Mouse (Mus musculus) right cerebral cortex, postnatal 25 days (tissue): ENCODE results near the gene Gm20518.

ENCODE experiments used
- DNase-seq: peaks from one replicate; pipeline ENCODE4 v3.0.0; 2022

Gene Gm20518

DNA sequence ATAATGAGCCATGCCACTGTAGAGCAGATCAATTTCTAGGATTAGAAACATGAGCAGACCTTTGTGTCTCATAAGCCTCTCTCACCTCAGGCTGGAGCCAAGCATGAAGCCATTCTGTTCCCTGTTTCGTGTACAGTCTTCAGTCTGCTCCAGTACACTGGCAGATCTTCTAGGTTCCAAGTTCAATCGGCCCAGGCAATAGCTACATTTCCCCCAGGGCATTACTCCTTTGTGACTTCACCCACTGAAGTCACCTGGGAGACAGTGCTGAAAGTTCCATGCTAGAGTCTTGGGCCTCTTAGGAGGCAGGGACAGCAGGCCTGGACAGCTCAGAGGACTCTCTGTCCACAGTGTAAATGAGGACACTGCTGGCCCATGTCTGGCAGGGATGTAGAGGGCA, 2.5 kb upstream of the Gm20518 start, which contains the start of gene Tssk1:
Gene Tssk1, plus strand, starts transcription at position 301 of the 400 bp plus-strand sequence.
- DNase-seq = no peak

DNA sequence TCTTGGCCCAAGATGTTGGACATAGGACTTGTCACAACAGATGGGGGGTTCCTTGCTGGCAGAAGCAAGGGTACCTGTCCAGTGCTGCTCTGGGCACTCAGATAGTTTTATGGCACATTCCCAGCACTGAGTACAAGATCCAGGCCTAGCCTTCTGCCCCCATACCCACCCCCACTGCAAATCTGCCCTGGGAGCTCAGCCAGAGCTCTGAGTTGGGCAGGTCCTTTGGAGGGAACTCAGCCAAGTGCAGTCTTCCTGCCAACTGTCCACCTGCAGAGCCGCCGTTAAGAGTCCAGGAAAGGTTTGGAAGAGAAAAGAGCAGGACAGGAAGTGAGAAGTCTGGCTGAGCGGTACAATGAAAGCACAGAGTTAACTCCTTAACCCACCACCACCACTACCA, 1.1 kb upstream of the Gm20518 start:
- no peak for DNase-seq

DNA sequence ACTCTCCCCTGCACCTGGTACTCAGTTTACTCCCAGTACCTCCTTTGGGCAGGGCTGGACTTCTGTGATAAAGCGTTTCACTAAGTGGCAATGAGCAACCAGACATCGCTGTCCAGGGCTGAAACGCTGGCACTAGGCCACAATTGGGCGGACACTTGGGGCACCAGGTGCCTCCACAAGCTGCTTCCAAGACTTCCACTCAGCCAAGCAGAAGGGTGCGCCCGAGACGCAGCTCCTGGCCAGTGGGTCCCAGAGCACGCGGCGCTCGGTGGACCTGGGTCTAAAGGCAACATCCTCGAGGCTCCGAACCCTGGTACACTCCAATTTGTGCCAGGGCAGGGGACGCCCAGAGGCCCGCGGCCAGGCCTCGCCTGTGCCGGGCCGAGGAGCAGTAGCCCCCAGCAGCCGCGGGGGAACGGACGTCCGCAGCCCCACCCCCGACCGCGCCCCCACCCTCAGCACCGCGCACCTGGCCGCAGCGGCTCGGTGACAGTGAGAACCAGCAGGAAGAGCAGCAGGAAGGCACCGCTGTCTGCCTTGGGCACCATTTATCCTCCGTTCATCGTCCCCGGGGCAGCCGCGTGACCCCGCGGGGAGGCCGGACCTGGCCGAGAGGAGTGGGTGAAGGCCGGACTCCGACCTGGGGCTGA, 429 bp downstream of the Gm20518 start:
- peak; percentile 55 for DNase-seq

DNA sequence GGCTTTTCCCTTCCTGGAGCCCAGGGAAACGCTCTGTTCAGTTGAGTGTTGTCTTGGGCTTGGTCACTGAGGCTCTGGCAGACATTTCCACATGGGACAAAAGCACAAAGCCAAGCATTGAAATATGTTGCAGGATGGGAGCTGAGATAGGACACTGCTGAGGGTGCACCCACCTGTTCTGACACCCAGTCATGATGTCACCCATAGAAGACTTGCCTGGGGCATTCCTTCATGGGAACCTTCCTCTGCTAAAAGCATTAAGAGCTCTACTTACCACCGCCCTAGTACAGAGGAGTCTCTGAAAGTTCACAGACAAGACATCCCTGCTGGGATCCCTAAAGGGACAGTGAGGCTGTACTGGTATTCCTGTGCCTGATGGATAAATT, 1.1 kb downstream of the Gm20518 start:
- no peak for DNase-seq

DNA sequence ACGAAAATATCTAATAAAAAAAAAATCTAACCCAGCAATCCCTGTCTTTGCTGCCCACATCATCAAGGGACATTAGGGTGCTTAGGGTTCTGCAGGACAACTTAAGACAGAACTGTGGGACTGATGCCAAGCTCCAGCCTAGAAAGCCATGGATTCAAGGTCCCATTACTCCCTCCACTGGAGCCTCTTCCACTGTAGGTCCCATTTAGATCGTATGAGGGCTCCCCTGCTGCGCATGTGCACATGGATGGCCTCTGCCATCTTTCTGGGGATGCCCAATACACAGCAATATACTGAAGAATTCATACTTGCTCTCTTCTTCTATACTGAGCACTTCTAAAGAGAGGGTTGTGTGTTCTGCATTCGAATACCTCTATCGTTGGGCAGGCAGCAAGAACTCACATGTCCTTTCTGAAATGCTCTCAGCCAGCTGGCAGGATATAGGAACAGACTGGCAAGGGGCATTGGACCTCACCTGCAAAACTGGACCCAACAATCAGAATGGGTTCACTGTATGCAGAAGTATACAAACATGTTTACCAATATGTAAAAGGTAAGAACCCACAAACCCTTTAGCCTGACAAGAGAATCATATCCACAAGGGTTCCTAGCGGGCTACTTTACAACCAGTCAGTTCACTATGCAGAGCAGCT, 1.7 kb downstream of the Gm20518 start:
- DNase-seq = no peak

DNA sequence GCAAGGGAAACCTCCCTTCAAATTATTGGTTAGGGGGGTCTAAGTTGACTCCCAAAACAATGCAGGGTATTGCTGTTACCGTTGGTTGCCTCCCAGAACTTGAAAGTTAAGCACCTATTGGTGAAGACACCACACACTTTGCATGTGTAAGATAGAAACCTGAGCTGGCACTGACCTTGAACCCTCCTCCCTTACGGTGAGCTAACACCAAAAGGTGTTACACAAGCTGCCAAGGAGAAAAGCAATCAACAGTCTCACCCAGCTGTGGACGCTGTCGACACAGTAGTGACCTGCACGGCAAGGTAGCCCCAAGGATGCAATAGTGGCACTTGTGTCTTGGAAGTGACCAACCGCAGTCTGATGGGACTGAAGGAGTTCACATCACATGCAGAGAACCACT, 7.4 kb downstream of the Gm20518 start:
- DNase-seq = no peak

DNA sequence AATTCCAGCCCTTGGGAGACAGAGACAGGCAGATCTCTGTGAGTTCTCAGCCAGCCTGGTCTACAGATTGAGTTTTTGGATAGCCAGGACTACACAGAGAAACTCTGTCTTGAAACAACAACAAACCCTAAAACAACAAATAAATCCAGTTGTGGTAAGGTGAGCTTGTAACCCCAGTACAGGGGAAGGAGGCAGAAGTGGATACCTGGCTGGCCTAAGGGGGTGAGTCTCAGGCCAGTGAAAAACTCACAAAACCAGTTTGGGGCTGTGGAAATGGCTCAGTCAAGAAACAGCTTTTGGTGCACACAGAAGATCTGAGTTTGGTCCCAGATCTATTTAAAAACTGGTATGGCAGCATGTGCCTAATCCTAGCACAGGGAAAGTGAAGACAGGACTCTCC, 9.3 kb downstream of the Gm20518 start:
- no peak for DNase-seq

DNA sequence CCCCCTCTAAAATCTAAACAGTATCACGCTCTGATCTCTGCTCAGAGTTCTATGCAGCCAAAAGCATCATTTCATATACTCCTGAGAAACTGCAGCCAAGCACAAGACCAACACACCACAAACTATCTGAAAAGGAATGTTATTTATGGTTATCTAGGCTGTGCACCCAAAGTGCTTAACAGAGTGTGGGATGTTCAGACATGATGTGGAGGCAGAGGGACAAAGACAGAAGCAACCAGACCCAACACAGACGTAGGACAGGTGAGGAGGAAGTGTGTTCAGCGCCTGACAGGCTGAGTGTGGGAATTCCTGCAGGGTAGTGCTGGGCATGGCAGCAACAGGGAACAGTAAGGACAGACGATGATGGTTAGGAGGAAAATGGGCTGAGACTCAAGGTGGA, 11.9 kb downstream of the Gm20518 start:
- no peak for DNase-seq

DNA sequence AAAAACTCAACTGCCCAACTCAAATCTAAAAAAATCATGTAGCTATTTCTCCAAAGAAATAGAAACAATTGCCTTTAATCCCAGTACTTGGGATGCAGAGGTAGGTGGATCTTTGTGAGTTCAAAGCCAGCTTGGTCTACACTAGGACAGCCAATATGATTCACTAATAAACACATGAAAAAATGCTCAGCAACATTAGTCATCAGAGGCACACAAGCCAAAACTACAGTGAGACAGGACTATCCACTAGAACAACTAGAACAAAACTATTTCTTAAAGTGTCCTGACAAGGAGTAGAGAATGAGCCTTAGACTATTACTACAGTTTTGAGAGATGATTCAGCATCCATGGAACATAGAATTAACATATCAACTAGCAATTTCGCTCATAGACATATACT, 15.4 kb downstream of the Gm20518 start:
- no peak for DNase-seq

DNA sequence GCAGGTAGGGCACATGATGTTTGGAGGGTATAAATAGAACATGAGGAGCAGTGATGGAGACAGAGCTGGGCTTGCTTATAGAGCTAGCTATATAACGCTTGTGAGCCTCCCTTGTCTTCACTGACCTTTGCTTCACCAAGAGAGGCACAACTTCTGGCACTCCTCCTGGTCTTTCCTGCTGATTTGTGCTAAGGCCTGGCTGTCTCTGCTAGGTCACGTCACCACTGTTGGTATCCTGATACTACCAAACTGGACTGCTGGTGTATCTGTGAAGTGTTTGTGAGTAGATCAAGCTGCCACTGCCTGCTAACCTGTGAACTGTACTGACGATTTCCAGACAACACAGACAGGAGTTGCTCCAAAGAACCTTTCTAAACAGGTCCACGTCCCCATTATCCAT, 16.3 kb downstream of the Gm20518 start:
- DNase-seq = no peak

DNA sequence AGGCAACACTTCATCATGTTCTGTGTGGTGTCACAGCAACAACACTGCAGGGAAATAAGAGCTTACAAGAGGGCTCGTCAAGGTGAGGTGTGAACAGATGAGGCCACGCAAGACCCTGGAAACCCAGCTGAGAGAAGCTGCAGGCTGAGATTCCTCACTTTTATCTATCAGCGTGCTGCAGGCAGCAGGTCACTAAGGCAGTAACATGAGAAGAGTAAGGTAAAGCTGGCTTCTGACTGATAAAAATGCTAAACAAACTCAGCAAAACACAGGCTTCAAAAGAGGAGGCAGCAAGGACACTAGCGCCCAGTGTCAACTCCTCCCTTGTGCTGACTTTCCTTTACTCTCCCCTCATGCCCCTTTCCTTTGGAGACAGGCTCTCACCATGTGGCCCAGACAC, 18.5 kb downstream of the Gm20518 start:
- no peak for DNase-seq

DNA sequence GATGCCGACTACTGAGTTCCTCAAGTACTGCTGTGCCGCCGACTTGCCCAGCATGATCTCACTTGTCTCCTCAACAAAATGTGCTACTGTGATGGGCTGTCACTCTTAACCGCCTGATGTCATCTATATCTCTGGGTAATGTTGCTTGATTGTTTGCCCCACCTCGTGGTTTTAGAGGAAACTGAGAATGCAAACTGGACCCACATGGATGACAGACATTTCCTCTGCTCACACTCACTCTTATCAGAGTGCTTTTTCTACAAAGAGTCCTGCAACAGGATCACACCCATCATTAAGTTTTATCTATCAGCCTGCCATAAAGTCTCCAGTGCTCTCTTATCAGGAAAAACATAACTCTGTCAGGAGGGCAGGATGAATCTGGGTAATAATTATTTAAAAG, 20.2 kb downstream of the Gm20518 start:
- DNase-seq = no peak

DNA sequence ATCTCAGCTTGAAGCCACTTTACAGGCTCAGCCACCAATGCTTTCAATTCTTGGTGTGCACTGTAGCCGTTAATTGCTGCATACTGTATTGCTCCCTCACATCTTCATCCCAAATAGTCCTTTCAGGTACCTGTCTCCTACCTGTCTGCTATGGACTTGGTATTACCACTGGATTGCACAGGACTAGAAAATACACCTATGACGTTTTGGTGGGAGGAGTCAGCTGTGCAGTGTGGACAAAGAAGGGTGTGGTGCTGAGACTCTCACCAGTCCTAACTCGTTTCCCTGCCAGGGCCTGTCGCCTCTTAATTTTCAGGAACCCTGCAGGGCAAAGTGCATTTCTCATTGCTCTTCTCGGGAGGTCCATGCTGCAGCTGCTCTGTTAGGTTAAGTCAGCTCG, 25.7 kb downstream of the Gm20518 start:
- DNase-seq = no peak

DNA sequence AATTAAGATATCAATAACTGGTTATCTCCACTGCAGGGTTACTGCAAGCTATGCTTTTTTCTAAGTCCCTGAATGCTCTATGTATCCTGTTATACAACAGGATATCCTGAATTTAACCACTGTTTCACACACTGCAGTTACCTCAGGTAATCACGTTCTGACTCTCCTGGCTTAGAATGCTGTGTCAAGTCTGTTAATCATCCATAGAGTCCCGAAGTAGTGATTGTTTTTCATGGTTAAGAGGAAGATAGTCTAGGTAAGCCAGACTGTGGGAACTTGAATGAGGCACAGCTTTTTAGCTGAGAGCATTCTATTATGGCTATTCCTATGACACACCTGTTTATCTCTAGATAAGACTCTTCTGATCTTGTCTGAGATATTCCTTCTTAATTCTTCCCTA, 26.2 kb downstream of the Gm20518 start:
- no peak for DNase-seq

DNA sequence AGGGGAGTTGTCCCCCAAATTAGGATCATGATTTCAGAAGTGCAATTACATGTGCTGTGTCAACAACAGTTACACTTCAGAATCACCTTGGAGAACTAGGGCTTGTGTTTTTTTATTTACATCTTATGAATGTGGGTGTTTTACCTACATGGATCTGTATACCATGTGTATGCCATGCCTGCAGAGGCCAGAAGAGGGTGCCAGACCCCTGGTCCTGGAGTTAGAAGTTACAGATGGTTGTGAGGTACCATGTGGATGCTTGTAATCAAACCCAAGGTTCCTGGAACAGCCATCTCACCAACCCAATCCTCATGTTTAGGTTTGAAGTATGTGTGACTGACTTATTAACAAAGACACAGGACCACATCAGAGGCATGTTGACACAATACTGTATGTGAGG, 32.9 kb downstream of the Gm20518 start:
- no peak for DNase-seq

DNA sequence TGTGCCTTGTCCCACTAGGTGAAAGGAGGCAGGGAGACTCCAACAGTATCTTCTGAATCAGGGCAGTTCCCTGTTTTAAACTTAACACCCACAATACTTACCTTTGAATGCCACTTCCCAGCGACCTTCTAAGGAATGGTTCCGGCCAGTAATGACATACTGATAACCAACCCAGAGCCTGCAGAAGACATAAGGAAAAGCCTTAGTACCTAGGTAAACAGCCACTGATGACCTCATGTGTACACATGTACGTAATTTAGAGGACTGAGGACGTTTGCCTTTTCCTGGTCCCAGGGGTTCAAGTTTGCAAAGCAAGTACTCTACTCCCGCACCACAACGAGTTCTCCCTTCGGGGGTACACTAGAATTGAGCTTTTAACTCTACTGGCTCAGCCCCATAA, 34.3 kb downstream of the Gm20518 start:
- no peak for DNase-seq

DNA sequence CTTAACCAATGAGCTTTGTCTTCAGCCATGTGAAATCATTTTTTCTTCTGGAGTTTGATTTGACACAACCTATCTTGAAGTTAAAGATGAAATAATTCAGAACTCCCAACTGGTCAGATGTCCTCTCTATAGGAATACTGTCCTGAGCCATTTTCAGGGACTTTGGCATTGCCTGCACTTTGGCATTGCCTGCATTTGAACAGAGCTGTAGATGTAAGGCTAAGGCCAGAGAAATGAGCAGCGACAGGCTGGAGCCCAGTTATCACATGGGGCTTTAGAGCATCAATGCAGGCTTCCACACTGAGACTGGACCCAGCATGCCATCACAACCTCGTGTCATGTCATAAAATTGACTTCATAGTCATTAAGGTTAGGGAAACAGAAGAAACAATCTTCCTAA, 38.2 kb downstream of the Gm20518 start:
- no peak for DNase-seq

DNA sequence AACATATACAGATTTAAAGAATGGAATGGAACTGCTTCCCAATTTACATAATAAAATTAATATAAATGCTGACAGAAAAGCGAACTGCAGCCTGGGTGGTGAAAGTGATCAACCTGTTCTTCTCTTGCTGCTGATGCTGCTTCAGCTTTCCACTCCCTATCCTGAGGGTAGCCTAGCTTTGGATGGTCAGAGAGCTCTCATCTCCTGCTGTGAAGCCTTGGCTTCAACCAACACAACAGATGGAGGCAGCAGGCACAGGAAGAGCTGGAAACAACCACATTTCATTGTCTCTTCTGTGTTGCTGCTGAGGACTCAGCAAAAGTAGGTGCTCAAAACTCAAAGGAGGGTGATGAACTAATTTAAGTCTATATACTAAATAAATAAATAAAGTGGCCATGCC, 39.6 kb downstream of the Gm20518 start:
- DNase-seq = no peak

DNA sequence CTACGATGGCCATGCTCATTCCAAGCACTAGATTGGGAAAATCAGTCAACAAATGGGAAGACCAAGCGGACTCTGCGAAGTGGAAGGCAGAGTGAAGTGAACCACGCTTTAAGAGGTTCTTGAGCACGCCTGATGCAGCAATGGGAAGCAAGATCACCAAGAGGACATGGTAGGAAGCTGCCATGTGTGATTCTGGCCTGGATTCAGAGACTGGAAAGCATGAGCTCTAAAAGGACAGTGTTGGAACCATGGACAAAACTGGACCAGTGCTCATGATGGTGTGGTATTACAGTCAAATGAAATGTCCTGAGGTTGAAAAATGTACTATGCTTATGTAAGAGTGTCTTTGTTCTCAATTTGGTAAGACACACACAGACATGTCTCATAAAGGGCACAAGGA, 40.1 kb downstream of the Gm20518 start:
- no peak for DNase-seq

DNA sequence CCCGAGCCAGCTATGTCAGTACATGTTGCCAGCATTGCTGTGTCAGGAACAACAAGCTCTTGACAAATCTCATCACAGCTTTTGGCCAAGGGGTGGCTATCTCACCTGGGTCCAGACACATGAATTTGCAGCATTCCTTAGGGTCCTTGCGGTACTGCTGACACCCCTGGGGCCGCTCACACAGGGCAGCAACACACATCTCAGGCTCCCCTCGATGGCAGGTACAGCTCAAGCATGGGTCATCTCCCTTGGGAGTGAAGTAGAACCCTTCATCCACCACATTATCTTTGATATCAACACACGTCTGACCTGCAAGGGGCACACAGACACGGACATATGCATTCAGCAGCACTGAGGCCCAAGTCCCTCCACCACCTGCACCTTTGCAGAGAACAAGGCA, 42.0 kb downstream of the Gm20518 start:
- no peak for DNase-seq

DNA sequence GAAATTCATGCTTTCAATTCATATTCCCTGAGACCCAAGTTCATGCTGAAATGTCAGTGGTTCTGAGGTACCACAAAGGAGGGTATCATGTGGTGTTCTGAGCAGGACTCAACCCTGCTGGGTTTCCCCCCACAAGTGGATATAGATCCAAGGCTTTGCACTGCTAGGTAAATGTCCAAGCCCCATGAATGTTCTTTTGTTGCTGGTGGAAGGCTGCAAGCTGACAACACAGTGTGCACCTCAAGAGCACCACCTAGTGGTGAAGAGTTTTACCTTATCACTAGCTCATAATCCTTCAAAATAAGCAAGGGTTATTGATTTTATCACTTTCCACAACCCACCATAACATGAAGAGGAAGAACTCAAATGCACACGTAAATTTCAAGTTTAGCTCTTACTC, 42.5 kb downstream of the Gm20518 start:
- DNase-seq = no peak

DNA sequence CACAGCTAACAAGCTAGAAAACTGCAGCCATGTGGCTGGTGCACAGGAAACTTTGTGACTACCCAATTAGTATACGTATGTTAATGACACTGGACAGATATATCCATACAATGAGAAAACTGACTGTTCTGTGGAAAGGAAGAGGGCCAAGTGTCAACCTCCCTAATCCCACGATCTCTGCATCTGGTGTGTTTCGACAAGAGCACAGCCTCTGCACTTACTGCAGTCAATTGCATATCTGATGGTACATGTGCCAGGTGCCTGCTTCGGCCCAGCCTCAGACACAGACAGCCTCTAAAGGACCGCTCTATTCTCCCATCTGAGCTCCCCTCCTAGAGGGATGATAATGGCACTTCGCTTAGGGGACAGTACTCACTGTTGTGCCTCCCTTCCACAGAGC, 43.0 kb downstream of the Gm20518 start:
- DNase-seq = no peak

DNA sequence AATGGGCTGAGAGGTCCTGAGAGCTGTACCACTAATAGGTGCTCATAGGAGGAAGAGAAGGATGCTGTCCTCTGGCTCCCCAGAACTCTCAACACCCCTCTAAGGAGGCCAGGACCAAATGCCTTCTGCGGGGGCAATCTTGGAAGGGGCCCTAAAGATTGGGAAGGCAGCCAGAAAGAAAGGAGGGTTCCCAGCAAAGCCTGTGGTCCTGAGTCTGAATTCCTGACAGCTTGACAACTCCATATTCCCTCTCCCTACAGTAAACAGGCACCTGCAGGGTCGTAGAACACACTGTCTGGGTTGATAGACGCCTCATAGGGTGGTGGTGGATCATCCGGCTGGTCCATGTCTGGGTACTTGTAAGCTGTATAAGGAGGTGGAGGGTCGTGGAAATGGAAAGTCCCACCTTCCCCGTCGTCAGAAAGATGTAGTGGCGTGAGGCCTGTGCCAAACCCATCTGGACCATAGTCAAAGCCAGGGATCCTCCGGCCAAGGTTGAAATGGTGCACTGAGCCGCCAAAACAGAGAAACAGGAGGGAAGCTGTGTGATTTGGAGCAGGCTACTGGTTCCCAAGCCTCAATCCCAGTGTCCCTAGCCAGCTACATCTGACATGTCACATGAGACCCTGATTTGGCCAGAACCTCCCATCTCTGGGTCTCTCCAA, 47.6 kb downstream of the Gm20518 start:
- DNase-seq = no peak

DNA sequence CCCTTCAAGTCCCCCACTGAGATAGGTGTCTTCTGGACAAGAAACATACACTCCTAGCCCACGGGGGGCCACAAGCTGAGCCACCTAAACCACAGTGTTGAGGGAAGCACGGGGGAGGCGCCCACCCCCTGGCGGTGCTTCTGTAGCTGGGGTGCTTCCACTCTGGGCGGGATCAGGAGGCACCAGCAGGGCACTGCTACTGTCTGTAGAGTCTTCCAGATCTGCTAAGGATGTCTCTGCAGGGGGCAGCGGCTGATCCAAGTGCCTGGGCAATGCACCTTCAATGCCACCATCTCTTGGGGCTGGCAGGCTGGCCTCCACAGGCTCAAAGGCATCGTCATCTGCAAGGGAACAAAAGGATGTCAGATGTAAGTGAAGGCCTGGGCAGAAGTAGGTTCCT, 49.0 kb downstream of the Gm20518 start:
- DNase-seq = no peak

DNA sequence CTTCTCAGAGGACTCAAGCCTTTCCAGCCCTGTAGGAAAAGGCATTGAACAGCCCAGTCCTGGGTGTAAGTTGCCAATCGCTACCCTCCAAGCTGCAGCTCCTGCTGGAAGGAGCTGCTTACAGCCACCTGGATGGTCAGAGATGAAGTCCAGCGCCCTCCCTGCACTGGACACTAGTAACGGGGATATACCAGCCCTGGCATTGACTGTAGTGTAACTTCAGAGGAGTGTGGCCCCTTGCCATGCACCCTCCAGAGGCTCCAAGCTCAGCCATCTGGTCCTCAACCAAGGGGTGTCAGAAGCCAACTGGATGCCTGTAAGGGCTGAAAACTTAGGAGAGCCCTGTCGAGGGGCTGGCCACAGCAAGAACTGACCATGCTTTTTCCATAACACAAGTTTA, 51.5 kb downstream of the Gm20518 start:
- no peak for DNase-seq
